Mouse (Mus musculus): Measurements from ENCODE around the gene Gm20441.

DNA sequence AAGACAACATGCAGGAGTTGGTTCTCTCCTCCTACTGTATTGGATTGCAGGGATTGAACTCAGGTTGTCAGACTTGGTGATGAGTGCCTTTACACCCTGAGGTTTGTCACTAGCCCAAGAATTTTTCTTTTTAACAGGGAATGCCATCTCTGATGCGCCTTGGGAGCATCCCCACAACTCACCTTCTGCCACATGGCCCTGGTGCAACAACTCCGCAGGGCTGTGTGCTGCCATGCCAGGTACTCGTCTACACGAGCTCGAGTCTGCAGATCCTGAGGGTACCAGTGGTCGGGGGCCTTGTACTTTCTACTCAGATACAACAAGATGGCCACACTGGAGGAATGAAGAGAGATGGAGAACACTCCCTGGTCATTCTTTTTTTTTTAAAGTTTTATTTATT is 4.2 kb downstream of the Gm20441 start:
- TF ChIP-seq CTCF (IDR thresholded peaks at IDR 0.05; ENCODE audit: insufficient read depth, low read length) (no peak), POLR2A (IDR thresholded peaks at IDR 0.05; ENCODE audit: borderline replicate concordance, extremely low read depth, low read depth, low read length) (no peak)
